Mouse (Mus musculus): ENCODE data around the gene Krba1. TPM values are rescaled to one million over a fixed set of nuclear protein-coding genes. Genes with fewer than 3 reads are reported as not detected.

Krba1 gene
- polyA plus RNA-seq (2012; rRNA removed), result 10.6 and 13.8 TPM in 2 replicates

GRCm38 (mm10) chr6:48395105-48396007 lies at the start of gene Krba1:
Krba1 (plus strand) TSS chr6:48395586.
- TF ChIP-seq POLR2A (IDR thresholded peaks at IDR 0.05; ENCODE audit: low read depth, low read length) (no peak), CTCF (IDR thresholded peaks at IDR 0.05; ENCODE audit: extremely low read depth, insufficient read depth, insufficient read length, insufficient replicate concordance) (no peak)
- no peaks in the 10 kb centered on the region for H3K27me3 ChIP-seq (ENCODE audit: control insufficient read depth, insufficient read depth, low read length)
- H3K27ac ChIP-seq (ENCODE audit: insufficient read depth, low read length), result peak within 1 kb of the TSS; percentile 43; the same call in 1 of the 2 replicates
- peak; percentile 56 to 82 for DNase-seq (ENCODE audit: low read depth in 1 of 2, low spot score in 2 of 2)
- H3K4me3 ChIP-seq (ENCODE audit: extremely low read depth, insufficient read depth, insufficient read length), result peak within 1 kb of the TSS; percentile 74
- WGBS, result 3% methylated on average over 65 of the region's 65 CpGs
- no peaks in the 10 kb centered on the region for H3K36me3 ChIP-seq (ENCODE audit: control insufficient read depth, insufficient read depth, low read length)
- peaks cover 3% of the 10 kb centered on the region; the same call in 1 of the 2 replicates for H3K4me1 ChIP-seq (ENCODE audit: control insufficient read depth, insufficient read depth, insufficient read length)

- no peaks in the 10 kb centered on the region for H3K27me3 ChIP-seq (ENCODE audit: control insufficient read depth, insufficient read depth, low read length)
- TF ChIP-seq POLR2A (IDR thresholded peaks at IDR 0.05; ENCODE audit: low read depth, low read length) (no peak), CTCF (IDR thresholded peaks at IDR 0.05; ENCODE audit: extremely low read depth, insufficient read depth, insufficient read length, insufficient replicate concordance) (no peak)
- no peak overlapping the region for H3K4me3 ChIP-seq (ENCODE audit: extremely low read depth, insufficient read depth, insufficient read length)
- DNase-seq (ENCODE audit: low read depth in 1 of 2, low spot score in 2 of 2), result no peak
- H3K4me1 ChIP-seq (ENCODE audit: control insufficient read depth, insufficient read depth, insufficient read length), result no peaks in the 10 kb centered on the region
- WGBS, result 21% methylated on average over 3 of the region's 3 CpGs
- H3K36me3 ChIP-seq (ENCODE audit: control insufficient read depth, insufficient read depth, low read length), result no peaks in the 10 kb centered on the region
- no peak overlapping the region for H3K27ac ChIP-seq (ENCODE audit: insufficient read depth, low read length)
These were observed 36.5 kb upstream of the Krba1 start for GRCm38 (mm10) chr6:48358897-48359296.

- 85% methylated on average over 11 of the region's 11 CpGs for WGBS
- no peak overlapping the region for H3K27ac ChIP-seq (ENCODE audit: insufficient read depth, low read length)
These were observed 28.9 kb upstream of the Krba1 start for GRCm38 (mm10) chr6:48366322-48366996.

GRCm38 (mm10) chr6:48388221-48388620 lies 7.2 kb upstream of the Krba1 start:
- TF ChIP-seq CTCF (IDR thresholded peaks at IDR 0.05; ENCODE audit: extremely low read depth, insufficient read depth, insufficient read length, insufficient replicate concordance), result no peak
- TF ChIP-seq POLR2A (IDR thresholded peaks at IDR 0.05; ENCODE audit: low read depth, low read length), result no peak
- H3K27me3 ChIP-seq (ENCODE audit: control insufficient read depth, insufficient read depth, low read length), result no peaks in the 10 kb centered on the region
- H3K4me3 ChIP-seq (ENCODE audit: extremely low read depth, insufficient read depth, insufficient read length), result no peak overlapping the region
- no peaks in the 10 kb centered on the region for H3K4me1 ChIP-seq (ENCODE audit: control insufficient read depth, insufficient read depth, insufficient read length)
- no peak overlapping the region for H3K27ac ChIP-seq (ENCODE audit: insufficient read depth, low read length)
- 65% methylated on average over 3 of the region's 3 CpGs for WGBS
- no peaks in the 10 kb centered on the region for H3K36me3 ChIP-seq (ENCODE audit: control insufficient read depth, insufficient read depth, low read length)
- DNase-seq (ENCODE audit: low read depth in 1 of 2, low spot score in 2 of 2), result no peak

More at GRCm38 (mm10) chr6:48366322-48366996, 28.9 kb upstream of the Krba1 start:
- H3K36me3 ChIP-seq (ENCODE audit: control insufficient read depth, insufficient read depth, low read length), result no peaks in the 10 kb centered on the region
- H3K27me3 ChIP-seq (ENCODE audit: control insufficient read depth, insufficient read depth, low read length), result no peaks in the 10 kb centered on the region
- no peaks in the 10 kb centered on the region for H3K4me1 ChIP-seq (ENCODE audit: control insufficient read depth, insufficient read depth, insufficient read length)
- no peak overlapping the region for H3K4me3 ChIP-seq (ENCODE audit: extremely low read depth, insufficient read depth, insufficient read length)
- TF ChIP-seq POLR2A (IDR thresholded peaks at IDR 0.05; ENCODE audit: low read depth, low read length) (no peak), CTCF (IDR thresholded peaks at IDR 0.05; ENCODE audit: extremely low read depth, insufficient read depth, insufficient read length, insufficient replicate concordance) (no peak)
- DNase-seq (ENCODE audit: low read depth in 1 of 2, low spot score in 2 of 2), result no peak

- Histone ChIP-seq H3K36me3 (ENCODE audit: control insufficient read depth, insufficient read depth, low read length) (no peaks in the 10 kb centered on the region), H3K4me3 (ENCODE audit: extremely low read depth, insufficient read depth, insufficient read length) (no peak overlapping the region), H3K4me1 (ENCODE audit: control insufficient read depth, insufficient read depth, insufficient read length) (peaks cover 3% of the 10 kb centered on the region; the same call in 1 of the 2 replicates), H3K27me3 (ENCODE audit: control insufficient read depth, insufficient read depth, low read length) (no peaks in the 10 kb centered on the region), H3K27ac (ENCODE audit: insufficient read depth, low read length) (no peak overlapping the region)
- DNase-seq (ENCODE audit: low read depth in 1 of 2, low spot score in 2 of 2), result no peak
- TF ChIP-seq POLR2A (IDR thresholded peaks at IDR 0.05; ENCODE audit: low read depth, low read length) (no peak), CTCF (IDR thresholded peaks at IDR 0.05; ENCODE audit: extremely low read depth, insufficient read depth, insufficient read length, insufficient replicate concordance) (no peak)
These were observed 1.6 kb upstream of the Krba1 start for GRCm38 (mm10) chr6:48393811-48394210.

GRCm38 (mm10) chr6:48396008-48396595 lies 716 bp downstream of the Krba1 start:
- 47% methylated on average over 15 of the region's 15 CpGs for WGBS
- DNase-seq (ENCODE audit: low read depth in 1 of 2, low spot score in 2 of 2), result no peak
- H3K27ac ChIP-seq (ENCODE audit: insufficient read depth, low read length), result peak overlapping the region; percentile 43; the same call in 1 of the 2 replicates
- H3K27me3 ChIP-seq (ENCODE audit: control insufficient read depth, insufficient read depth, low read length), result no peaks in the 10 kb centered on the region
- TF ChIP-seq POLR2A (IDR thresholded peaks at IDR 0.05; ENCODE audit: low read depth, low read length) (no peak), CTCF (IDR thresholded peaks at IDR 0.05; ENCODE audit: extremely low read depth, insufficient read depth, insufficient read length, insufficient replicate concordance) (no peak)
- H3K4me3 ChIP-seq (ENCODE audit: extremely low read depth, insufficient read depth, insufficient read length), result peak overlapping the region; percentile 74
- no peaks in the 10 kb centered on the region for H3K36me3 ChIP-seq (ENCODE audit: control insufficient read depth, insufficient read depth, low read length)
- H3K4me1 ChIP-seq (ENCODE audit: control insufficient read depth, insufficient read depth, insufficient read length), result peaks cover 3% of the 10 kb centered on the region; the same call in 1 of the 2 replicates

All from spleen, adult 2 months (tissue).